Mouse (Mus musculus) lung, embryonic 14.5 days (tissue): ENCODE data around the gene Tpcn2. TPM values are rescaled to one million over a fixed set of nuclear protein-coding genes. Genes with fewer than 3 reads are reported as not detected.

Experiments used
- ATAC-seq: fragments of 200-750 bp; cut with Nextera tagmentation; 2 replicates; pipeline ENCODE4 v1.8.0; 2017; ENCODE audit warnings: mild to moderate bottlenecking, moderate TSS enrichment, moderate library complexity; ENCODE audit not compliant: insufficient read depth
- DNase-seq: peaks from one replicate; pipeline ENCODE4 v3.0.0-alpha.2; 2015
- H3K27ac ChIP-seq: fragments of 300-500 bp; sonication (generic); 2 replicates; pipeline ENCODE4 v1.5.1; 2014; ENCODE audit warnings: low read depth, mild to moderate bottlenecking, moderate library complexity
- H3K27me3 ChIP-seq: fragments of 300-500 bp; sonication (generic); 2 replicates; pipeline ENCODE4 v1.6.1; 2014; ENCODE audit warnings: low read length, control low read depth; ENCODE audit not compliant: insufficient read depth
- H3K36me3 ChIP-seq: fragments of 300-500 bp; sonication (generic); 2 replicates; pipeline ENCODE4 v1.6.1; 2014; ENCODE audit warnings: control low read depth; ENCODE audit not compliant: insufficient read depth
- H3K4me1 ChIP-seq: fragments of 300-500 bp; sonication (generic); 2 replicates; pipeline ENCODE4 v1.6.1; 2014; ENCODE audit warnings: antibody characterized with exemption, control low read depth; ENCODE audit not compliant: insufficient read depth
- H3K4me2 ChIP-seq: fragments of 300-500 bp; sonication (generic); 2 replicates; pipeline ENCODE4 v1.6.1; 2014; ENCODE audit warnings: mild to moderate bottlenecking
- H3K4me3 ChIP-seq: fragments of 300-500 bp; sonication (generic); 2 replicates; pipeline ENCODE4 v1.5.1; 2014; ENCODE audit warnings: low read depth, low read length
- H3K9ac ChIP-seq: fragments of 300-500 bp; sonication (generic); 2 replicates; pipeline ENCODE4 v1.6.1; 2014
- H3K9me3 ChIP-seq: fragments of 300-500 bp; sonication (generic); 2 replicates; pipeline ENCODE4 v1.6.1; 2016; ENCODE audit warnings: low read depth, low read length, control low read depth
- CTCF ChIP-seq: IDR thresholded peaks from 2 replicates; pipeline ENCODE4 v1.5.1; 2016; ENCODE audit warnings: antibody characterized with exemption, low read depth
- WGBS: fragments of 180-500 bp; shearing (Covaris S2); extraction: QIAGEN DNeasy Blood & Tissue Kit; methylation state at CpG from one replicate; pipeline ENCODE4 v1.1.7; 2014; 5-methylcytosine and 5-hydroxymethylcytosine counted together
- polyA plus RNA-seq: library from polyadenylated mRNA; unstranded; fragments of >200 nt; fragmentation: Nextera tagmentation; extraction: Ambion mirVana; gene quantifications from 2 replicates; pipeline ENCODE4 v1.2.1, GENCODE M21; 2014

The Tpcn2 gene
- polyA plus RNA-seq, 1 experiment from 2014 or later: 3.6 TPM

GRCm38 (mm10) chr7:145317522-145317921 lies 33.7 kb upstream of the Tpcn2 start:
- no peak overlapping the region for H3K27ac ChIP-seq
- DNase-seq: no peak
- H3K4me3 ChIP-seq: no peak overlapping the region
- no peak for ATAC-seq
- H3K4me1 ChIP-seq: no peaks in the 10 kb centered on the region
- TF ChIP-seq CTCF: no peak
- no peaks in the 10 kb centered on the region for H3K27me3 ChIP-seq
- H3K4me2 ChIP-seq: no peak overlapping the region
- no peaks in the 10 kb centered on the region for H3K36me3 ChIP-seq
- no peak overlapping the region for H3K9ac ChIP-seq
- 66% methylated on average over 4 of the region's 4 CpGs for WGBS
- H3K9me3 ChIP-seq: no peaks in the 10 kb centered on the region

DNA sequence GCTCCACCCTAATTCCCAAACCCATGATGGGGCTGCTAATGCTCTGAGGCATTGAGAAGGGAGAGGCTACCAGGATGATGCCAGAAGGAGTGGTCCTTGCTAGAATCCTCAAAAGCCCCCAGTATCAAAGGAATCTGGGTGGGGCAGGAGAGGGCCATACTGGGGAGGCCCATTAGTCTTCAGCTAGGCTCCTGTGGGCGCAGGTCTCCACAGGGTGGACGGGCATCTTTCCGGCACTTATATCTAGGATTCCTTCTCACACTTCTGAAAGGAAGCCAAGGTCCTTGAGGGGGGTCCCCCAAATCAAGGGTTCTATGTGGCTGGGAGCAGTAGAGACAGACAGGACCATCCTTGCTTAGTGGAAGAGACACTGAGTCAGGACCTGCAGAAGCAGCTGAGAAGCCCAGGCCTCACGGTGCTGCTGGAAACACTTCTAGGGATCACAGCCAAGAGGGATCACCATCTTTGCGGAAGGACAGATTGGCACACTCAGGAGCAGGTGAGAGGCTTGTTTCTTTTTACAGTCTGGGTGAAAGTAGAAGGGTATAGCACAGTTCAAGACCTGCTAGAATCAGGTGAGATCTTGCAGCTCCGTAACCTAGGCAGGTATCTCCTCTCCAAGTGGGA lies 31.1 kb upstream of the Tpcn2 start, which contains the start of gene Mrgprd:
Mrgprd (plus strand) TSS at position 51 of the 627 bp plus-strand sequence.
- Histone ChIP-seq H3K4me3 (no peak within 1 kb of the TSS), H3K27me3 (no peaks in the 10 kb centered on the region), H3K4me2 (no peak within 1 kb of the TSS), H3K4me1 (no peaks in the 10 kb centered on the region), H3K27ac (no peak within 1 kb of the TSS), H3K9me3 (no peaks in the 10 kb centered on the region), H3K9ac (no peak within 1 kb of the TSS), H3K36me3 (no peaks in the 10 kb centered on the region)
- no peak for TF ChIP-seq CTCF
- DNase-seq (no peak), ATAC-seq (no peak)
- WGBS: 87% methylated on average over 6 of the region's 6 CpGs

DNA sequence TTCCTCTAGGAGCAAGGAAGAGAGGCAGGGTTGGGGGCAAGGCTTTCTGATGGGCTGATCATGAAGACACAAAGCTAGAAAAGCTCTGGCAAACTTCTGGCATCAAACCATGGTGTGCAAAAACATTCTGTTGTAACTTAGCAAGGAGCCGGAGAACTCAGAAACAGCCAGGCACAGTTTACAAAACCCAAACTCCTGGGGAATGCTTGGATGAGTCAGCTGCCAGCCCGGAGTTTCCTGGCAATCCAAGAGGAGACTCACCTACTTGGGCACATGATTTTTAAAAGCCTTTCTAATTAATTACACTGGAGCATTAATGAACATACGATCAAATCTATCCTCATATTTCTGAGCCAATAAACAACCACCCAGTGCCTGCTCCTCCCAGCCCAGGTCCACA lies 28.3 kb upstream of the Tpcn2 start:
- H3K4me3 ChIP-seq: no peak overlapping the region
- TF ChIP-seq CTCF: no peak
- ATAC-seq (no peak), DNase-seq (no peak)
- H3K4me2 ChIP-seq: no peak overlapping the region
- H3K36me3 ChIP-seq: no peaks in the 10 kb centered on the region
- no peaks in the 10 kb centered on the region for H3K9me3 ChIP-seq
- no peak overlapping the region for H3K9ac ChIP-seq
- H3K27me3 ChIP-seq: no peaks in the 10 kb centered on the region
- 72% methylated on average over 3 of the region's 3 CpGs for WGBS
- H3K4me1 ChIP-seq: no peaks in the 10 kb centered on the region
- H3K27ac ChIP-seq: no peak overlapping the region

- no peaks in the 10 kb centered on the region for H3K9me3 ChIP-seq
- no peak overlapping the region for H3K9ac ChIP-seq
- no peak overlapping the region for H3K4me2 ChIP-seq
- no peak overlapping the region for H3K4me3 ChIP-seq
- no peak for TF ChIP-seq CTCF
- no peaks in the 10 kb centered on the region for H3K27me3 ChIP-seq
- 54% methylated on average over 5 of the region's 5 CpGs for whole genome bisulfite sequencing
- DNase-seq (no peak), ATAC-seq (no peak)
- no peak overlapping the region for H3K27ac ChIP-seq
- no peaks in the 10 kb centered on the region for H3K36me3 ChIP-seq
- no peaks in the 10 kb centered on the region for H3K4me1 ChIP-seq
These were observed 26.7 kb upstream of the Tpcn2 start for GRCm38 (mm10) chr7:145310526-145310925.

GRCm38 (mm10) chr7:145309877-145310276 lies 26.1 kb upstream of the Tpcn2 start:
- no peak overlapping the region for H3K4me2 ChIP-seq
- H3K4me3 ChIP-seq: no peak overlapping the region
- H3K4me1 ChIP-seq: no peaks in the 10 kb centered on the region
- no peak for DNase-seq
- no peak overlapping the region for H3K27ac ChIP-seq
- H3K36me3 ChIP-seq: no peaks in the 10 kb centered on the region
- TF ChIP-seq CTCF: no peak
- H3K9me3 ChIP-seq: no peaks in the 10 kb centered on the region
- 69% methylated on average over 1 of the region's 1 CpGs for WGBS
- H3K9ac ChIP-seq: no peak overlapping the region
- ATAC-seq: no peak
- H3K27me3 ChIP-seq: no peaks in the 10 kb centered on the region

- no peaks in the 10 kb centered on the region for H3K27me3 ChIP-seq
- no peak for DNase-seq
- no peaks in the 10 kb centered on the region for H3K4me1 ChIP-seq
- H3K4me2 ChIP-seq: no peak overlapping the region
- no peaks in the 10 kb centered on the region for H3K36me3 ChIP-seq
- no peak overlapping the region for H3K4me3 ChIP-seq
- no peak; the same call in 1 of the 2 replicates for ATAC-seq
- no peak overlapping the region for H3K27ac ChIP-seq
- no peaks in the 10 kb centered on the region for H3K9me3 ChIP-seq
- H3K9ac ChIP-seq: no peak overlapping the region
- no peak for TF ChIP-seq CTCF
- 59% methylated on average over 4 of the region's 4 CpGs for WGBS
These were observed 25.1 kb upstream of the Tpcn2 start for GRCm38 (mm10) chr7:145308866-145309265.

GRCm38 (mm10) chr7:145308061-145308675 lies 24.4 kb upstream of the Tpcn2 start:
- no peak overlapping the region for H3K9ac ChIP-seq
- DNase-seq: peak; percentile 10
- H3K27ac ChIP-seq: no peak overlapping the region
- no peak overlapping the region for H3K4me3 ChIP-seq
- H3K36me3 ChIP-seq: no peaks in the 10 kb centered on the region
- TF ChIP-seq CTCF: no peak
- no peaks in the 10 kb centered on the region; the same call in 1 of the 2 replicates for H3K4me1 ChIP-seq
- H3K9me3 ChIP-seq: no peaks in the 10 kb centered on the region
- 0 out of 2 replicates have a peak overlapping the region, but pooled peaks have one; percentile 18 for H3K4me2 ChIP-seq
- peak; percentile 26; the same call in 1 of the 2 replicates for ATAC-seq
- no peaks in the 10 kb centered on the region for H3K27me3 ChIP-seq
- WGBS: 60% methylated on average over 30 of the region's 30 CpGs
